Mouse (Mus musculus): ENCODE results near the gene Proca1. TPM values are rescaled to one million over a fixed set of nuclear protein-coding genes. Genes with fewer than 3 reads are reported as not detected.

The Proca1 gene
- total RNA-seq, 1 experiment = 0.80 TPM

DNA sequence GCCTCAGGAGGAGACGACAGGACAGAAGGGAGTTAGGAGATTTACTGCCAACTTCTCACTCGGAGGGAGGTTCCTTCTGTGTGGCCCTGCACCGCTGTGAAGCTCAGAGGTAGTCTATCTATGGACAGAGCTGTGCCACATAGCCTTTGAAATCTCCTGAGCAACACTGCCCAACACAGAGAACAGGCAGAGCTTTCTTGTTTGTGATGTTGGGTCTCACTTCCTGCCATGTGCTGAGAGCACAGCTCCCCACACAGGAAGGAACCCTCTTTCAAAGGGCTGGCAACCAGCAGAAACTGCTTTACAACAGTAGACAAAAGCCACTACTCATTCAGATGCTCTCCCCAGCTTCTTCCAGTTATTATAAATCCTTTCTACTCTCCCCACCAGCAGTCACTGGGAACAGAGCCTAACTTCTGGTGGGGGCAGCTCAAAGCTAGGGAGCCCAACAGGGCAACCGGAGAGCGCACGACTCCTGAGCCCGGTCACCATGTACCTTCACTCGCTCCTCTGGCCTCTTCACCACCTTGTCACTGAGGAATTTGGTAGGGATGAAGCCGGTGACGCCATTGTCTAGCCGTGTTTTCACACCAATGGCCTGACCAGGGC, 22.6 kb downstream of the Proca1 start:
- TF ChIP-seq MAFK (IDR thresholded peaks at IDR 0.05; ENCODE audit: insufficient read depth, low read depth, low read length) (no peak), CHD2 (IDR thresholded peaks at IDR 0.05; ENCODE audit: low read depth, low read length) (no peak), ZC3H11A (IDR thresholded peaks at IDR 0.05; ENCODE audit: borderline replicate concordance, low read depth, low read length) (no peak), HCFC1 (IDR thresholded peaks at IDR 0.05; ENCODE audit: borderline replicate concordance, insufficient read depth, low read length) (no peak), ZNF384 (IDR thresholded peaks at IDR 0.05; ENCODE audit: low read depth, low read length) (no peak)
- no peak overlapping the region for H3K9ac ChIP-seq (ENCODE audit: insufficient read depth, low read depth, low read length, poor library complexity, severe bottlenecking)
- H3K4me1 ChIP-seq (ENCODE audit: control insufficient read depth in 2 of 2, insufficient read depth in 2 of 2, low read length in 2 of 2, poor library complexity in 1 of 2) = no peaks in the 10 kb centered on the region
- H3K4me3 ChIP-seq (ENCODE audit: insufficient read depth in 1 of 2, low read depth in 1 of 2, low read length in 2 of 2, poor library complexity in 1 of 2, severe bottlenecking in 1 of 2) = no peak overlapping the region
- no peak for DNase-seq (ENCODE audit: low read depth, low spot score)
- H3K36me3 ChIP-seq (ENCODE audit: control insufficient read depth, insufficient read depth, low read length, poor library complexity, severe bottlenecking) = peaks cover 66% of the 10 kb centered on the region
- H3K9me3 ChIP-seq (ENCODE audit: control insufficient read depth, insufficient read depth, low read depth, low read length) = no peaks in the 10 kb centered on the region
- no peak overlapping the region for H3K27ac ChIP-seq (ENCODE audit: insufficient read depth, low read depth, low read length, poor library complexity, severe bottlenecking)
- in situ Hi-C loops (cut with MboI; ENCODE audit: low sequenced_read_pairs in 2 of 2, unreplicated experiment in 2 of 2) = loop anchor here in 1 of 2 experiments (5.0 kb wide), 1 partner anchor 66 kb away; no protein-coding TSS in a partner anchor

DNA sequence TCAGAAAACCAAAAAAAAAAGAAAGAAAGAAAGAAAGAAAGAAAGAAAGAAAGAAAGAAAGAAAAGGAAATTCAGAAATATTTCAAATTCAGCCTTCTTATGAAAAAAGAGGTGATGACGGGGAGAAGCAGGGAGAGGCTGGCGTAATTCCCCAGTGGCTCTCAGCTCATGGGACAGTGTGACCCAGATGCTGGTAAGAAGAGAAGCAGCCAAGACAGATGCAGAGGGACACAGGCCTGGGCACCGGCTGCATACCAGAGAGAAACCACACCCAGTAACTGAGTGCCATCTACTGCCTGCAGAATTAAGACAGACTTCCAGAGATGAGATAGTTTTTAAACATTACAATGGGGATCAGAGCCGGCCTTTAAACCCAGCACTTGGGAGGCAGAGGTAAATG, 30.4 kb downstream of the Proca1 start:
- no peaks in the 10 kb centered on the region for H3K9me3 ChIP-seq (ENCODE audit: control insufficient read depth, insufficient read depth, low read depth, low read length)
- DNase-seq (ENCODE audit: low read depth, low spot score) = no peak
- H3K4me1 ChIP-seq (ENCODE audit: control insufficient read depth in 2 of 2, insufficient read depth in 2 of 2, low read length in 2 of 2, poor library complexity in 1 of 2) = no peaks in the 10 kb centered on the region
- no peak overlapping the region for H3K9ac ChIP-seq (ENCODE audit: insufficient read depth, low read depth, low read length, poor library complexity, severe bottlenecking)
- in situ Hi-C loops (cut with MboI; ENCODE audit: low sequenced_read_pairs in 2 of 2, unreplicated experiment in 2 of 2) = no loop called here
- H3K27ac ChIP-seq (ENCODE audit: insufficient read depth, low read depth, low read length, poor library complexity, severe bottlenecking) = no peak overlapping the region
- peaks cover 81% of the 10 kb centered on the region for H3K36me3 ChIP-seq (ENCODE audit: control insufficient read depth, insufficient read depth, low read length, poor library complexity, severe bottlenecking)
- no peak overlapping the region for H3K4me3 ChIP-seq (ENCODE audit: insufficient read depth in 1 of 2, low read depth in 1 of 2, low read length in 2 of 2, poor library complexity in 1 of 2, severe bottlenecking in 1 of 2)
- TF ChIP-seq HCFC1 (IDR thresholded peaks at IDR 0.05; ENCODE audit: borderline replicate concordance, insufficient read depth, low read length) (no peak), CHD2 (IDR thresholded peaks at IDR 0.05; ENCODE audit: low read depth, low read length) (no peak), ZC3H11A (IDR thresholded peaks at IDR 0.05; ENCODE audit: borderline replicate concordance, low read depth, low read length) (no peak), MAFK (IDR thresholded peaks at IDR 0.05; ENCODE audit: insufficient read depth, low read depth, low read length) (no peak), ZNF384 (IDR thresholded peaks at IDR 0.05; ENCODE audit: low read depth, low read length) (no peak)

DNA sequence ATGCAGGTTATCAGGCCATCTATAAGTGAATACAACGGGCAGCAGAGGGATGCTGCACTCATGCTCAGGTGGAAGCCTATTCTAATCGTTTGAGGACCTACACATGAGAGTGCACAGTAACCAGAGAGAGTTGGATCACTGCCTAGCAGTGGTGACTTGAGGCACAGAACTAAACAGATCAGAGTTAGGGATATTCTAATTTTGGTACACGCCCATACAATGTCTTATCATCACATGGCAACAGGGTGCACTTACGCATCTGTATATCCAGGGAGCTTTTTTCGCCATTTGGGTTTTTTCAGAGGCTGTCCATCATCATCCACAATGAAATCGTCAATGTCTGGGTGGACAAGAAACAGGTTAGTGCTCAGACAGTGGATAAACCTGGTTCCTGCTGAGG, 38.3 kb downstream of the Proca1 start:
- TF ChIP-seq HCFC1 (IDR thresholded peaks at IDR 0.05; ENCODE audit: borderline replicate concordance, insufficient read depth, low read length) (no peak), ZC3H11A (IDR thresholded peaks at IDR 0.05; ENCODE audit: borderline replicate concordance, low read depth, low read length) (no peak), MAFK (IDR thresholded peaks at IDR 0.05; ENCODE audit: insufficient read depth, low read depth, low read length) (no peak), ZNF384 (IDR thresholded peaks at IDR 0.05; ENCODE audit: low read depth, low read length) (no peak), CHD2 (IDR thresholded peaks at IDR 0.05; ENCODE audit: low read depth, low read length) (no peak)
- no peak overlapping the region for H3K4me3 ChIP-seq (ENCODE audit: insufficient read depth in 1 of 2, low read depth in 1 of 2, low read length in 2 of 2, poor library complexity in 1 of 2, severe bottlenecking in 1 of 2)
- no peak overlapping the region for H3K27ac ChIP-seq (ENCODE audit: insufficient read depth, low read depth, low read length, poor library complexity, severe bottlenecking)
- H3K9ac ChIP-seq (ENCODE audit: insufficient read depth, low read depth, low read length, poor library complexity, severe bottlenecking) = no peak overlapping the region
- in situ Hi-C loops (cut with MboI; ENCODE audit: low sequenced_read_pairs in 2 of 2, unreplicated experiment in 2 of 2) = no loop called here
- H3K4me1 ChIP-seq (ENCODE audit: control insufficient read depth in 2 of 2, insufficient read depth in 2 of 2, low read length in 2 of 2, poor library complexity in 1 of 2) = no peaks in the 10 kb centered on the region
- no peak for DNase-seq (ENCODE audit: low read depth, low spot score)
- H3K9me3 ChIP-seq (ENCODE audit: control insufficient read depth, insufficient read depth, low read depth, low read length) = no peaks in the 10 kb centered on the region
- peaks cover 62% of the 10 kb centered on the region for H3K36me3 ChIP-seq (ENCODE audit: control insufficient read depth, insufficient read depth, low read length, poor library complexity, severe bottlenecking)

DNA sequence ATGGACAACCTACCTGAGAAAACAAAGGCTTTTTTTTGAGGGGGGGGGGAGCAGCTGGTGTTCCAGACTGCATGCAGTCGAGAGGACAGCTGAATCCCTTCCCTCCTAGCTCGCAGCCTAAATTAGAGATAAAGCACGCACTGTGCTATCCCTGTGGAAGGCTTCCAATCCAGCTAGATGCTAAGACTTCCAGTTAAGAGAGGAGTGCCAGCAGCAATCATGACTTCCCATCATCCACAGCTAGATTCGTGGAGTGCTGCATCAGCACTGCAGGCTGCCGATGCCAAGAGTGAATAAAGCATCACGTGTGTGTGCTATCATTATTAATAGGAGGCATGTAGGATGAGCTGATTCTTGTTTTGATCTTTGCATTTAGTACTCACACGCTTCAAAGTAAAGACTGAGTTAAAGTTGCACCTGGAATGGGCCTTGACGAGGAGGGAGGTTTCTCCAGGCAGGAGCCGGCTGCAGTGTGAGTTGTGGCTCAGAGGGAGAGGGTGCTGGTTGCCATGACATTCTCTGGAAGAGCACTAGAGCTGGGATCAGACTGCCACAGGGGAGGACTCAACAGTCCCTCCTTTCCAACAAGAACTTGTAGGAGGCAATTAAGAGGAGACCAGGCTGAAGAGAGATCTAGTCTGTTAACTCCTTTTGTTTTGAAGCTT, 47.1 kb downstream of the Proca1 start:
- H3K9me3 ChIP-seq (ENCODE audit: control insufficient read depth, insufficient read depth, low read depth, low read length) = no peaks in the 10 kb centered on the region
- DNase-seq (ENCODE audit: low read depth, low spot score) = no peak
- H3K9ac ChIP-seq (ENCODE audit: insufficient read depth, low read depth, low read length, poor library complexity, severe bottlenecking) = no peak overlapping the region
- peaks cover 13% of the 10 kb centered on the region for H3K36me3 ChIP-seq (ENCODE audit: control insufficient read depth, insufficient read depth, low read length, poor library complexity, severe bottlenecking)
- peaks cover 5 to 6% of the 10 kb centered on the region in 2 experiments for H3K4me1 ChIP-seq (ENCODE audit: control insufficient read depth in 2 of 2, insufficient read depth in 2 of 2, low read length in 2 of 2, poor library complexity in 1 of 2)
- in situ Hi-C loops (cut with MboI; ENCODE audit: low sequenced_read_pairs in 2 of 2, unreplicated experiment in 2 of 2) = no loop called here
- no peak overlapping the region for H3K27ac ChIP-seq (ENCODE audit: insufficient read depth, low read depth, low read length, poor library complexity, severe bottlenecking)
- H3K4me3 ChIP-seq (ENCODE audit: insufficient read depth in 1 of 2, low read depth in 1 of 2, low read length in 2 of 2, poor library complexity in 1 of 2, severe bottlenecking in 1 of 2) = no peak overlapping the region
- TF ChIP-seq MAFK (IDR thresholded peaks at IDR 0.05; ENCODE audit: insufficient read depth, low read depth, low read length) (no peak), CHD2 (IDR thresholded peaks at IDR 0.05; ENCODE audit: low read depth, low read length) (no peak), HCFC1 (IDR thresholded peaks at IDR 0.05; ENCODE audit: borderline replicate concordance, insufficient read depth, low read length) (no peak), ZNF384 (IDR thresholded peaks at IDR 0.05; ENCODE audit: low read depth, low read length) (no peak), ZC3H11A (IDR thresholded peaks at IDR 0.05; ENCODE audit: borderline replicate concordance, low read depth, low read length) (no peak)

Data from ES-E14 (cell line).